Mouse (Mus musculus) ES-E14 (cell line): Measurements from ENCODE around the gene Mical2. TPM values are rescaled to one million over a fixed set of nuclear protein-coding genes. Genes with fewer than 3 reads are reported as not detected.

Experiments
- DNase-seq: peaks from one replicate; pipeline ENCODE4 v3.0.0-alpha.2; 2013; ENCODE audit warnings: low read depth, low spot score
- H3K27ac ChIP-seq: 2 replicates; pipeline ENCODE4 v1.5.1; 2012; ENCODE audit warnings: low read depth, mild to moderate bottlenecking, low read length, moderate library complexity, mixed read lengths; ENCODE audit not compliant: poor library complexity, insufficient read depth, severe bottlenecking
- H3K36me3 ChIP-seq: 2 replicates; pipeline ENCODE4 v1.6.1; 2012; ENCODE audit warnings: mild to moderate bottlenecking, low read length, moderate library complexity, mixed read lengths; ENCODE audit not compliant: control insufficient read depth, poor library complexity, insufficient read depth, severe bottlenecking
- H3K4me1 ChIP-seq, 2 experiments: fragments of 150-350 bp in 1 of 2; sonication (generic) in 1 of 2; 2 replicates each; pipeline ENCODE4 v1.6.1; 2012; ENCODE audit warnings: low read length in 2 of 2, mild to moderate bottlenecking in 1 of 2, mixed read lengths in 1 of 2; ENCODE audit not compliant: control insufficient read depth in 2 of 2, insufficient read depth in 2 of 2, poor library complexity in 1 of 2
- H3K4me3 ChIP-seq, 2 experiments: fragments of 150-350 bp in 1 of 2; sonication (generic) in 1 of 2; 2 replicates each; pipeline ENCODE4 v1.5.1; 2012; ENCODE audit warnings: low read length in 2 of 2, low read depth in 1 of 2, mild to moderate bottlenecking in 1 of 2, mixed read lengths in 1 of 2; ENCODE audit not compliant: insufficient read depth in 1 of 2, poor library complexity in 1 of 2, severe bottlenecking in 1 of 2
- H3K9ac ChIP-seq: 2 replicates; pipeline ENCODE4 v1.6.1; 2012; ENCODE audit warnings: low read depth, mild to moderate bottlenecking, low read length, mixed read lengths; ENCODE audit not compliant: poor library complexity, insufficient read depth, severe bottlenecking
- H3K9me3 ChIP-seq: fragments of 150-350 bp; sonication (generic); 2 replicates; pipeline ENCODE4 v1.6.1; 2012; ENCODE audit warnings: low read depth, mild to moderate bottlenecking, low read length; ENCODE audit not compliant: control insufficient read depth, insufficient read depth
- CHD2 ChIP-seq: IDR thresholded peaks from 2 replicates; pipeline ENCODE4 v1.6.1; 2014; ENCODE audit warnings: mild to moderate bottlenecking, low read depth, low read length, inconsistent platforms
- HCFC1 ChIP-seq: IDR thresholded peaks from 2 replicates; pipeline ENCODE4 v1.6.1; 2012; ENCODE audit warnings: low read length, inconsistent platforms, borderline replicate concordance; ENCODE audit not compliant: insufficient read depth
- MAFK ChIP-seq: IDR thresholded peaks from 2 replicates; pipeline ENCODE4 v1.6.1; 2014; ENCODE audit warnings: mild to moderate bottlenecking, low read depth, low read length, inconsistent platforms; ENCODE audit not compliant: insufficient read depth
- ZC3H11A ChIP-seq: IDR thresholded peaks from 2 replicates; pipeline ENCODE4 v1.6.1; 2012; ENCODE audit warnings: low read depth, mild to moderate bottlenecking, inconsistent platforms, low read length, borderline replicate concordance
- ZNF384 ChIP-seq: IDR thresholded peaks from 2 replicates; pipeline ENCODE4 v1.6.1; 2012; ENCODE audit warnings: low read depth, low read length, inconsistent platforms
- in situ Hi-C, 2 experiments: fragments of 600-800 bp; cut with MboI; formaldehyde crosslinking; loops; one replicate each; pipeline ENCODE4 v1.15.1; 2025; ENCODE audit warnings: low sequenced_read_pairs in 2 of 2, inconsistent platforms in 1 of 2; ENCODE audit not compliant: unreplicated experiment in 2 of 2
- total RNA-seq: library from RNA; depleted of rRNA; stranded (reverse); fragments of 300-350 nt; gene quantifications from 2 replicates; pipeline ENCODE4 v1.2.3, GENCODE M21; 2012

Gene Mical2
- total RNA-seq, 1 experiment, result 9.9 TPM

DNA sequence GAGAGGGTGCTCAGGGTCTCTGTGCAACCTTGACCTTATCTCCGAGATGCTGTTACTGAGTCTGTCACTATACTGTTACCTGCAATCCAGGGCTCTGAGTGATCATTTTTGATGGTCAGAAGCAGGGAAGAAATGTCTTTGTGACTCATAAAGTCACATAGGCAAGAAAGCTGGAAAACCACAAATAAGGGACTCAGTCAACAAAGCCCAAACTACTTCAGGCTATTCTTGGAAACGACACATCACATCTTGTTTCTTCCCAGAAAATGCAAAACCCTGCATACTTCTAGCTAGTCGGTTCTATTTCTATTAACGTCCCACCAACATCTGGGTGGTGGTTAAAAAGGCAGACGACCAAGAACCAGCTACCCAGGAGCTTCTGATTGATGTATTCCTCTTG is 41.6 kb downstream of the Mical2 start:
- Histone ChIP-seq H3K4me3 (no peak overlapping the region), H3K9me3 (no peaks in the 10 kb centered on the region), H3K36me3 (no peaks in the 10 kb centered on the region), H3K4me1 (no peaks in the 10 kb centered on the region), H3K27ac (no peak overlapping the region), H3K9ac (no peak overlapping the region)
- no peak for DNase-seq
- no peak for TF ChIP-seq CHD2
- no peak for TF ChIP-seq ZNF384
- no peak for TF ChIP-seq ZC3H11A
- TF ChIP-seq MAFK, result no peak
- no peak for TF ChIP-seq HCFC1
- in situ Hi-C loops, result no loop called here

DNA sequence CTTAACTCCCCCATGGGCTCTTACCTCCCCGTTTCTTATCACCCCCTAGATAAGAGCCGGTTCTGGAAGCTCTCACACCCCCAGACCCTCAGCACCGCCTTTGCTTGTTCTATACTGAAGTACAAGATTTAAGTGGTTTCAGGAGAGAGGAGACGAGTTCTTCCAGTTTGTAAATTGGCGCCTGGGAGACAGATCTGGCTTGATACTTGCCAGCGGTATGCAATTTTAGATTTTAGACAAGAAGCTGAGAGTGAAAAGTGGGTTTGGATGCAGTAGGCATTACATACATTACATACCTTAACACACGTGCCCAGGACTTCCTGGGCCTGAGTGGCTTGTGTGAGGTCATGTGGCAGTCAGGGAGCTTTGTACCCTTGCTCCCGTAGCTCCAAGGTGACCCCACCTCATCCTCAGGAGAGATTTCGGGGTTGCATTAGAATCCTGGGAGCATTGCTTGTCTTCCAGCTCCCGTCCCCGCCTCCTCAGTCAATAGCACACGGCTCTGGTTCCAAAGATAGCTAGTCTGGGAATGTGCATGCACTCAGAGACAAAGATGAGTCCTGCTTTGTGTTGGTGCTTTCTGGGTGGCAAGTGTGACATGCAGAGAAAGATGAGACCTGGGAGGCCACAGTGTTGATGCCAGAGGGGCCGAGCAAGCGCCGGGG is 43.2 kb downstream of the Mical2 start:
- H3K27ac ChIP-seq, result no peak overlapping the region
- H3K9ac ChIP-seq, result no peak overlapping the region
- no peaks in the 10 kb centered on the region for H3K9me3 ChIP-seq
- no peak overlapping the region for H3K4me3 ChIP-seq
- in situ Hi-C loops, result no loop called here
- no peak for TF ChIP-seq CHD2
- no peak for TF ChIP-seq MAFK
- TF ChIP-seq ZNF384, result no peak
- no peak for TF ChIP-seq ZC3H11A
- no peak for TF ChIP-seq HCFC1
- DNase-seq, result no peak
- no peaks in the 10 kb centered on the region for H3K4me1 ChIP-seq
- H3K36me3 ChIP-seq, result no peaks in the 10 kb centered on the region

DNA sequence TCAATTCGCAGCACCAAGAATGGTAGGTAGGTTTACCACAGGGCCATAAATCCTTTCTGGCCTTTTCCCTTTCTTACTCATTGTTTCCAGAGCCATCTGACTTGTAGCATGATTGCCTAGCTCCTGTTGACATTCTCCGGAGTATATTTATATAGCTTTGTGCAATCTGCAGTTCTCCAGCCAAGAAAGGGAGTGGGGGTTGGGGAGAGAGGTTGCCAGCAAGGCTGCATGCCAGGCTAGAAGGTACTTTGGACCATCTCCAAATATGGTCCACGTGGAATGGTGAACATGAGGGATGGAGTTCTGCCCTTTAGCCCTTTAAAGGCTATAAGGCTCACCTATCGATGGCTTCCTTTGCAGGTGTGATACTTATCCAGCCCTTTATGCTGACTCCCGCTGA is 45.2 kb downstream of the Mical2 start:
- no peak overlapping the region for H3K9ac ChIP-seq
- no peaks in the 10 kb centered on the region for H3K9me3 ChIP-seq
- no peaks in the 10 kb centered on the region for H3K4me1 ChIP-seq
- in situ Hi-C loops, result no loop called here
- H3K36me3 ChIP-seq, result no peaks in the 10 kb centered on the region
- TF ChIP-seq HCFC1, result no peak
- no peak for TF ChIP-seq CHD2
- TF ChIP-seq MAFK, result no peak
- TF ChIP-seq ZC3H11A, result no peak
- no peak for TF ChIP-seq ZNF384
- no peak for DNase-seq
- no peak overlapping the region for H3K27ac ChIP-seq
- no peak overlapping the region for H3K4me3 ChIP-seq

DNA sequence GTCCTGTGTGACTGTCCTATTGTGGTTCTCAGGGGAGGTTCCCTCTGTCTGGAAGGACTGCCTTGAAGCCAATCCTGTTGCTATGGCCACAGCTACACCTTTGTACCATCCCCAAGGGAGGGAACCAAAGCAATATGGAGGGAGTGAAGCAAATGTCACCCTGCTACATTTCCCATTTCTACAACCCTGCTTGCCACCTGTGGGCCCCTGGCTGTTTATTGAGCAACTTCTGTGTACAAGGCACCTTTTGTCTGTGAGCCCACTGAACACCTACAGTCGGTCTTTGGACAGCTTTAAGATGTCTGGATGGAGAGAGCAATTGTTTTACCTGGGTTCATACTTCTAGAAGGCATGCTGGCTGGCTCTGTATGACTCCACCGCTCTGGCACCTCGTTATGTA is 46.0 kb downstream of the Mical2 start:
- H3K4me3 ChIP-seq, result no peak overlapping the region
- no peak overlapping the region for H3K27ac ChIP-seq
- TF ChIP-seq HCFC1, result no peak
- no peak for TF ChIP-seq MAFK
- no peak for TF ChIP-seq ZC3H11A
- no peak for TF ChIP-seq CHD2
- no peak for TF ChIP-seq ZNF384
- no peak overlapping the region for H3K9ac ChIP-seq
- in situ Hi-C loops, result no loop called here
- no peak for DNase-seq
- no peaks in the 10 kb centered on the region for H3K36me3 ChIP-seq
- no peaks in the 10 kb centered on the region for H3K9me3 ChIP-seq
- no peaks in the 10 kb centered on the region for H3K4me1 ChIP-seq

DNA sequence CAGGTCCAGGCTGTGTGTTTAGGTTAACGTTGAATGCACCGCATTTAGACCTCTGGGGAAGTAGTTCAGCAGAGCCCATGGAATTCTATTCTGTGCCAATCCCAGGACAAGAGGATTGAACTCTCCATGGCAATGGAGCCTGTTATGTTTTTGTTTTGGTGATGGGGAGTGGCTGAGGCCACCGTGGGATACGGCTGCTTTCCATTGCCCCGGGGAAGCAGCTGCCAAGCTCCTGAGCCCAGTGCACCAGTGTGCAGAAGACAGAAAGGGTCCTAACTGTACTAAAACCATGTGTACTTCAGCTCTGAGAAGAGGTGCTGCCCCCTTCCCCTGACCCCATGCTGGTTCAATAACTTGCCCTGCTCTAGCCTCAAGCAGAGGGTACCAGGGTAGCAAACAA is 47.0 kb downstream of the Mical2 start:
- Histone ChIP-seq H3K27ac (no peak overlapping the region), H3K4me3 (no peak overlapping the region), H3K4me1 (no peaks in the 10 kb centered on the region), H3K9me3 (no peaks in the 10 kb centered on the region), H3K9ac (no peak overlapping the region), H3K36me3 (no peaks in the 10 kb centered on the region)
- no peak for DNase-seq
- TF ChIP-seq ZC3H11A (no peak), HCFC1 (no peak), MAFK (no peak), CHD2 (no peak), ZNF384 (no peak)
- in situ Hi-C loops, result no loop called here
